Mouse (Mus musculus): ENCODE results near the gene Elmo2.

The Elmo2 gene

DNA sequence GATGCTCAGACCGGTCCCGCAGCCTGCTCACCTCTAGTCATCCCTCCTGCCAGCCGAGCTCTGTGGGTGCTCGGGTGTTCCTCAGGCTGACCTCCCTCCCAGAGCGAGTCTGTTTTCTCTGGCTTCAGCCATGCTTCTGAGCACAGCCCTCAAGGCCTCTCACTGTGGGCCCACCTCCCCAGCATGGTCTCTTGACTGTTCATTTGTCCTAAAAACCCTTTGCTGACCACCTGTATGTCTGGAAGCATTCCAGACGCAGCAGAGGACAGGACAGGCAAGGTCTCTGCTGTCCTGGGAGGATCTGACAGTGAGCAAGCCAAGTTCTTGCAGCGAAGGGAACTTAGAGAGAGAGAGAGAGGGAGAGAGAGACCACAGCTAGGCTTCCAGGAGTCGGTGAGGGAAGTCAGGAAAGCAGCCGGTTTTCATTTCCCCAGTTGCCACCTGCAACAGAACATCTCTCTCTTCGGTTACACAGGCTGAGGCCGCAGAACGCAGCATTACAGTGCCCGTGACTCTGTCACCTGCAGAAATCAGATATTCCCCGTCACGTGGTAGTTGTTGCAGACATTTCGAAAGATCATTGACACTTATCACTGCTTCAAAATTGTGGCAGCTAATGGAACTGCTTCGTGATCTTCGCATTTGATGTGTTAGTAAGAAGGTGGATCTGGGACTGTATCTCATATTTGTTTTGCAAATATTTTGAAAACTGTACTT lies 63.8 kb downstream of the Elmo2 start:
- no peak for DNase-seq (ENCODE audit: extremely low read depth, low read depth, low spot score)

DNA sequence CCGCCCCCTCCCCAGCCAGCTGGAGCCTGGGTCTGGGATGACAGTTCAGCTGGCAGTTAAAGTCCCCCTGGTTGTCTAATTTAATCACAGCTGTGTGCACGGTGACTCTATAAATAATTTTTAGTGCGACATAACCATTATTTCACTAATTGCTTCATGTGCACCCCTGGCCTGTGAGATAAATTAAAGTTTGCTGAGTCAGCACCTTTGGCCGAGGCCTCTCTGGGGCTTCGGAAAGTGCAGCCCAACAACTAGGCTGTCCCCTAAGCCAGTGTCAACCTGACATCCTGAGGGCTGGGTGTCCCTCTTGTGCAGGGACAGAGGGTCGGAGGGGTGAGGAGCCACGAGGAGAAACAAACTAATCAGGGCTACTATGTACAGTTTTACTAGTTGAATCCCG lies 66.4 kb downstream of the Elmo2 start:
- DNase-seq (ENCODE audit: extremely low read depth, low read depth, low spot score) = no peak

DNA sequence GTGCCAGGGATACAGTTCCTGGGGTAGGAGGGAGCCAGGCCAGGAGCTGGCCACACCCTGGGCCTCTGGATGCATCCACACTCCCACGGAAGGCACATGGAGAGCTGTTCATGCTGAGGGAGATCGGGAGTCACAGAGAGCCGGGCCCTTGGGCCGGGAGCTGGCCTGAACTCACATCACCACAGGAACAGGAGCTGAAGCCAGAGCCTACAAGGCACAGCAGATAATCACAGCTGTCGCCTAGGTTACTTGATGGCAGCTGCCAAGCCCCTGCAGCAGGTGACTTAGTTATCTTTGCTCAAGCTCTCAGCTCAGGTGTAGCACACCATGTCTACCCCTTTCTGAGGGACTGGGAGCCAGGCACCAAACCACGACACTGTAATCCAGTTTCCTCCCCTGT lies 68.0 kb downstream of the Elmo2 start:
- DNase-seq (ENCODE audit: extremely low read depth, low read depth, low spot score) = no peak

DNA sequence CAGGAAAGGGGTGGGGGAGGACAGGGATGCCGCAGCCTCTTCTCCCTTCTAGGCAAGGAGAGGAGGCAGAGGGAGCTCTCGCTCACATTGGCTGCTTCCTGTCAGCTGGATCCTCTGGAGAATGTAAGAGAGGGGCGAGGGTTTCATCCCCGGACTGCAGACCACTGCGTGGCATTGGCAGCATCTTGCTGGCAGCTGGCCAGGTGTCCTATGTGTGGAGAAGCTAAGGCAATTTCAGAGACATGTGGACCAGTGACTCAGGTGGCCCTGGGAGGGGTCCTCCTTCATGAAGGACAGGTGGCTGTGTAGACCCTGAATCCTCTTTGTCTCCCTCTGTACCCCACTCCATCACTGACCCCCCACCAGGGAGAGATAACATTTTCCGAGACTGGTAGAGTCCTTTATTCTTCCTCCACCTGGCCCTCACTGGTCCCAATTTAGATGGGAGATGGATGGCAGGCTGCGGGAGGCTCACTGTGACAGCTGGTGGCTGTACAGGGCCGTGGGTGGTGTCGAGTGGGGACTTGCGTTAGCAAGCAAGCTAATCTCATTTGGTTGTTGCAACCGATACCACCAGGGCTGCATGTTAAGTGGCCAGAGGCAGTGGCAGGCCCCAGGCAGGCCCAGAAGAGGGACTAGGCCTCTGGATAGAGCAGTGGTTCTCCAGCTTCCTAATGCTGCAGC lies 69.0 kb downstream of the Elmo2 start:
- no peak for DNase-seq (ENCODE audit: extremely low read depth, low read depth, low spot score)

DNA sequence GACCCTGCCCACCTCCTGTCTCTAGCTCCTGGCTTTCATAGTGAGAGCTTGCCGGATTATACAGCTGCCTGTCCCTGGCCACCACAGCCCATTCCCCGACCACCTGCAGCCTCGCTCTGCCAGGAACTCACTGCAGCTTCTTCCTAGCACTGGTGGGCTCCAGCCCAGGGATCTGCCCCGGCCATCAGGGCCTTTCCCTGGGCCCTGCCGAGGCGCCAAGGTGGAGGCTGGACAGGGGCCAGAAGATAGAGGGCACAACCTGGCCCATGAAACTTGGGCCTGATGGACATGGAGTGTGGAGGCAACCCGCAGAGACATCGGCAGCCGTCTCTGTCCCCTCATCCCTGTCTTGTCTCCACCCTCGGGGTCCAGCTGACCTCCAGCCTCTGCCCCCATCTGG lies 70.1 kb downstream of the Elmo2 start:
- DNase-seq (ENCODE audit: extremely low read depth, low read depth, low spot score) = no peak

DNA sequence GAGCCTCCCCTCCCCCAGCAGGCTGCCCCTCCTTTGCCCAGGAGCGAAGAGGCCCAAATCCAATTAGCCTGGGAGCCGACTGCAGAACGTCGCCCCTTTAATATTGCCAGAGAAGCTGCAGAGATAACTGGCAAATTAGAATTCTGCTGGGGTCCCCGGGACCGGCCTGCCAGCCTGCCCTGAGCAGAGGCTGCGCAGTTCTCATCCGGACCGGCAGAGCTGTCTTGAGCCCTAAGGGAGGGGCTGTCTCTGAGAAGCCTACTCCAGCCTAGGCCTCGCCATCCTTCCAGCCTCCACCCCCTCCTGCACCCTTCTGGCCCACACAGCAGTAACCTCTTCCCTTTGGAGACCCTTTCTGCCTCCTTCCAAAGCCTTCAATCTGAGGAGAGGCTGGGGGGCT lies 72.4 kb downstream of the Elmo2 start:
- DNase-seq (ENCODE audit: extremely low read depth, low read depth, low spot score) = no peak

DNA sequence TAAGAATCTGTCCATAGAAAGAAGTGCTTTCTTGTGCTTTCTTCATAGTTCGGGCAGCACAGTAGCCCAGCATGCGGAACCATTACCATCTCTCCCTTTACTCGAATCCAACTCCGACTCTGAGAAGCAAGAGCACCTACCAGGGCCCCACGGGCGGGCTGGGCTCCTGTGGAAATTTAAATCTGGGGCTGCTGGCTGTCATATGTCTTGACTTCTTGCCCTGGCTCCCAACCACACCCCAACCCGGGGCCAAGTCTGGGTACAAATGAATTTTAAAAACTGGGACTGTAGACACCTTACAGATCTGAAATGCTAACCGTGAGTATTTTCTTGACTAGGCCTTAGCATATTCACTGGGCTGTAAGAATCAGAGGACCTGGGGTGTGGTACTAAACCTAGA lies 73.0 kb downstream of the Elmo2 start:
- DNase-seq (ENCODE audit: extremely low read depth, low read depth, low spot score) = no peak

DNA sequence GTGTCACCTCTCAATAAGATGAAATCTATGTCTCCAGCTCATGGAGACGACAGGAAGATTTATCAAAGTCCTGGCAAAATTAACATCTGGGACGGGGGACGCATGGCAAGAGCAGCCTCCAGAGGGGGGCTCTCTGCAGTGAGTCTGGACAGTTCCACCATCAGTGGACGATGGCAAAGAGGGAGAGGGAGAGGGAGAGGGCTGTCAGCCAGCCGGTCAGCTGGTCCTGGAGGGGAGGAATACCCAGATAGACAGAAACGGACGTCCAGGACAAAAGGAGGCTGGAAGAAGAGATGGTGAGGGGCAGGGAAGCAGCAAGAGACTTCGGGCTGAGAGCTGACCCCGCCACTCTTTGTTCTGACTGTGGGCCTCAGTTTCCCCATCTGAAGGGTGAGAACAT lies 73.5 kb downstream of the Elmo2 start:
- no peak for DNase-seq (ENCODE audit: extremely low read depth, low read depth, low spot score)

DNA sequence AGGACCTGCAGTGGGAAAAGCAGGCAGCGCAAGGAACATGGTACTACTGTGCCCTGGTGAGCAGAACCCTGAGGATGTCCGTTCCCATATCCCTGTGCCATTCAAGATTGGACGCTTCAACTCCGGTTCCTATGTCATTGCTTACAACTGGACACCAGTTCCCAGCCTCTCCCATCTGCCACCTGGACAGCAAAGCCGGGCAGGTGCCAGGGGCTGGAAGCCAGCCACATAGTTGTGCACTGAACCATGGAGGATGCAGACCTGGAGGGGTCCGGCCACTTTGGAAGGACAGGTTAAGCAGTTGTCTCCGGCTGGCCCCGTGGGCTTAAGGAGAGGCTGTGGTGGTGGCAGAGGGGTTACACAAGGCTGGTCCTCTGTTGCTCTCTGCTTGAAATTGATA lies 73.9 kb downstream of the Elmo2 start:
- DNase-seq (ENCODE audit: extremely low read depth, low read depth, low spot score) = no peak

DNA sequence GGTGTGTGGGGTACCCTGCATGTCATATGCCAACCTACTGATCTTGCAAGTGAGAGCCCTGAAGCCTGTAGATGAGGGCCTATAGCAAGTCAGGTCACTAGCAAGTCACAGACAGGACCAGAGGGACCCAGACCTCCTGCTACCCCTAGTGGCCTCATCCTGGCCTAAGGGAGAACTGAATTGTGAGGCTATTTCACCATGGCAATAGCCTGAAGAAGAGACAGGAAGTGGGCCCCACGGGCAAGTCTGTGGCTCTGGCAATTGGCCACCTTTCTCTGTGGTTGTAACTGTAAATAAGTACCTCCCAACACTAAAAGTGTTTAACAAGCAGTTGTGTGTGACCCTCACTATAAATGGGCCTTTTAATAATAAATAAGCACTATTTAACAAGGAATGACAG lies 75.4 kb downstream of the Elmo2 start:
- no peak for DNase-seq (ENCODE audit: extremely low read depth, low read depth, low spot score)

DNA sequence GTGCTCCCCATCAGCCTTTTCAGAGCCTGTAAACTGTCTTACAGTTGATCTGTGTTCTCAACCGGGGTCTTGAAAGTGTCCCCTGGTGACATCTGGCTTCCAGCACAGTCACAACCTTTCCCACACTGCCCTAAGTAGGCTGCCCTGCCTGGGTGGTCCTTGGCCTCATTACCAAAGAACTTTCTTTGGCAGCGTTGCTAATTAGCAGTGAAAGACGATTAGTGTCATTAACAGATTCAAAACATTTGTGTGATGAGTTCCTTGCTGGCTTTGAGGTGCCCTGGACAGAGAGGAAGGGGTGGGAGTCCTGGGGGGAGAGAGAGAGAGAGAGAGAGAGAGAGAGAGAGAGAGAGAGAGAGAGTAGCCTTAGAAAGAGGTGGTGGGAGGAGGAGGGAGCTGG lies 77.3 kb downstream of the Elmo2 start:
- DNase-seq (ENCODE audit: extremely low read depth, low read depth, low spot score) = no peak

DNA sequence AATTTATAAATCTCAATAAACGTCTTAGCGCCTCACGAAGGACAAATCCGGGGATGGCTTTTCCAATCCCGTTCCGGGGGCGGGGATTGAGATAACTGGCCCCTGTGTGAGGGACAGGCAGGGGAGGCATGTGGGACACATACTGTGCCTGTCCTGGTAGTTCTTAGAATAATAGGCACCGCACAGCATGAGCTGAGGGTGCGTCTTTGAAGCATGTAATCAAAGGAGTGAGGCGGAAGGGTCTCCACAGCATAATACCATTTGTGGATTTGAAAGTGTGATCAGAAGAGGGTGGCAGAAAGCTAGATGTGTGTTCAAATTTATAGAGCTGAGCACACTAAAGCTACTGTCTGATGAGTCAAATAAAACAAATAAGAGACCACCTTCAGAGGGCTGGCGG lies 79.9 kb downstream of the Elmo2 start:
- DNase-seq (ENCODE audit: extremely low read depth, low read depth, low spot score) = no peak

DNA sequence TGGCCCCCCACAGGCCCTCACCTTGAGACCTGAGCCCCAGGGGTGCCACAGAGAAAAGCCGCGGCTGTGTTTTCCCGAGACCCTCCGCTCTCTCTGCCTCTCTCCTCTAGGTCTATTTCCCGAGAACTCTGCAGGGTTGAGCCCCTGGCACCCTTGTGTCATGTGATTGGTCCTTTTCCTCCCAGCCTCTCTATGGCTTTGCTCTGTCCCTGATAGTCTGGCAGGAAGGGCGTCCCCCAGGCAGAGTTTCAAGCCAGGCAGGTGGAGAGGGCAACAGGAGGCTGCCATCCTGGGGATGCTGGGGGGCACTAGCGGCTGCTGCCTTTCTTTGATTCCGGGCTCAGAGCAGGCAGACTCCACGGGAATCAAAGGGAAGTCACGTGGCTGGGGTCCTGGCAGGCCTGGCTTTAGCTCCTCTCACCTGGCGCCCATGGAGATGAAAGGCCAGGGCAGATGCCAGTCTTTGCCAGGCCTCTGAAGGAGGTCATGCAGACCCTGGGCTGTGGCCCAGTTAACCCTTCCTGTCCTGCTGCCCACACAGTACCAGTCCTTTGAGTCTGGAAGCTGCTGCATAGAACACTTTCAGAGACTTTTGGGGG lies 83.1 kb downstream of the Elmo2 start:
- DNase-seq (ENCODE audit: extremely low read depth, low read depth, low spot score) = no peak

DNA sequence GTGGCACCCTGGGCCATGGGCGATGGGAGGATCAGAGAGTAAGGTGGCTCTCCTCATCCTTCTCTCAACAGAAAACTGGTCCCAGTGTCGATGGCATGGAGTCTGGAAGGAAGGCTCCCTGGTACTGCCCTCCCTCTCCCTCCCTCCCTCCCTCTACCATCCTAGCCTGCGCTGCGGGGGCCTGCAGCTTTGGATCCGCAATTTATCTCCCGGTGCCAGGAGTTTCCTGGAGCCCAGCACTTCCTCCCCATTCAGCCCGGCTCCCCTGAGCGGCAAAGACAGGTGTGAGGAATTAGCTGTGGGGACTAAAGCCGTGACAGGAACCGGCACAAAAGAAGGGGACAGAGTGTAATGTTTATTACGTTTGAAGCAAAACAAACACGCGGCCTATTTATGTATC lies 83.7 kb downstream of the Elmo2 start:
- DNase-seq (ENCODE audit: extremely low read depth, low read depth, low spot score) = no peak

DNA sequence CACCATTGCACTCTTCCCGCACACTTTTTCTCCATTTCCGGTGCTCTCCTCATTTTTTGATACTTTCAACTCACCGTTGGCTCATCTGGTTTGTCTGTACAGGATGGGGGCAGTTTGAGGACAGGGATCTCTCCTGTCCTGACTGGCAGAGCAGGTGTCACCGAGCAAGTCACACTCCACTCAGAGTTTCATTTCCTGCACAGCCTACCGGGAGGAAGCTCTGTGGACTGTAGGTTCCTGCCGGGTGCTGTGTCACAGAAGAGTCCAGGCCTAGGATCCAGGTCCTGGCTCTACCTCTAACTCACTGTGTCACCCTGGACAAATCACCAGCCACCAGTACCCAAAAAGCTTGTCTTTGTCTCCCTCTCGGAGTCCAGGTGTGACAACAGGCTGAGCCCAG lies 84.5 kb downstream of the Elmo2 start:
- DNase-seq (ENCODE audit: extremely low read depth, low read depth, low spot score) = no peak

DNA sequence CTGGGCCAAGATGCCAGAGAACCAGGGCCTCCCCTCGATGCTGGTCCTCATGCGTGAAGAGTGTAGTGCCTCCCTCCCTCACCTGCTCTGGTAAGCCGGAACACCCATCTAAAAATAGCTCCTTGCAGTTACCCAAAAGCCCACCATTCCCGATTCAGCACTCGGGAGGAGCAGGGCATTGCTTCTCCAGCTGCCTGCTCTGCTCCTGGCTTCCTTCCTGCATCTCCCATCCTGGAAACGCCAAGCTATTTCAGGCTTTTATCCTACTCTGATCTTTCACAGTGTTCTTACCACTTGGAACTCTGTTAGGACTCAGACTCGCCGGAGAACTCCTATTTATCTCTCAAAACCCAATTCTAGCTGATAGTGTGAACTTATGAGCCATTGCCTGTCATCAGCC lies 85.9 kb downstream of the Elmo2 start:
- no peak for DNase-seq (ENCODE audit: extremely low read depth, low read depth, low spot score)

DNA sequence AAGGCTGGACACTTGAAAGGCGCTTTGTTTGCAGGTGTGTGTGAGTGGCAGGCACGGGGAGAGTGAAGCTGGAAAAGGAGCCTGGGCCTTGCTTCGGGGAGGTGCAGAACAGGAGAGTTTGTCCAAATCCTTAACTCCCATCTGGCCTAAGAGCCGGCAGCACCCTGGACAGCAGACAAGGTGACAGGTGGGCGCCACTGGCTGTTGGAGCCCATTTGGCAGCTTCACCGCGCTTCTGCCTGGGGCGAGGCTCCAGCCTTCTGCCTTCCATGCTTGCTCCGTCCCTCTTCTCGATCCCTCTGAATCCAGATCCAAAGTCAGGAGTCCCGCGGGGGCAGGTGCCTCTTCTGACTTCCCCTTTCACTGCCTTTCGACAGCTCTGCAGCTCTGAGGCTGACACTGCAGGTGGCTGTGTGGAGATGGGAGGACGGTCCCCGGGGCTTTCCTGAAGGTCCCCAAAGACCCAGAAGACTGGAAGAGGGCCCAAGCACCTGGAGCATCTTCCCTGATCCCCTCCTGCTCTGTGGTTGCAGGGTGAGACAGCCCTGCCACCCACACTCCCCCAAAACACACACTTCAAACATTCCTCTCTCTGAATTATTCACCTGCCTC lies 86.6 kb downstream of the Elmo2 start:
- DNase-seq (ENCODE audit: extremely low read depth, low read depth, low spot score) = no peak

DNA sequence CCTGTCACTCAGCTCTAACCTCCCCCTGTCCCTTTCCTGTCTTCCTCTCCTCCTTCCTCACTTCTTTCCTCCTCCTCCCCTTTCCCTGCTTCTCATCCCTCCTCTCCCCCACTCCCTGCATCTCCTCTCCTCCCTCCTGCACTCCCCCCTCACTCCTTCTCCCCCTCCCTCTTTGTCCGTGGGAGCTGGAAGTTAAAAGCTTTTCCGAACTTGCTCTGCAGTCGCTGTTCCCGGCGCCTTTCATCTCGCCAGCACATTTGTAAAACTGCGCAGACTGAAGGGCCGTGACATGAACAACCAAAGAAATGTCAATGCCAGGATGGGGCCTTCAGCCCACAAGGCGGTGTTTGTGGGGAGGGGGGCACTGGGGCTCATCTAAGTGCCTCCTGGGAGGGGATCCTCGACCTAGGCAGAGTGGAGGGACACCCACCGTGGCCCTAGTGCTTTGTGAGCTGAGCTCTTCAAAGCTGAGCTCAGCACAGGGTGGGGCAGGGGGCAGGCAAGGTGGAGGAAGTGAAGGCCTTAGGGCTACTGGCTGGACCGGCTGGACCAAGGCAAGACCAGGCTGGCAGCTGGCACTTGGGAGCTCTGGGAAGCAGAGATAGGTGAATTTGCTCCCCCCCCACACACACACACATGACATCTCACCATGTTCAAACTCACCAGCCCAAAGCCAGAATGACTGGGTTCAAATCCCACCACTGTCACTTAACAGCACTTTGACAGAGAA lies 87.7 kb downstream of the Elmo2 start:
- no peak for DNase-seq (ENCODE audit: extremely low read depth, low read depth, low spot score)

Data from fat pad, adult 2 months (tissue).